Mouse (Mus musculus) central nervous system, embryonic 18 days (tissue): ENCODE data around the gene Gm30083. TPM values are rescaled to one million over a fixed set of nuclear protein-coding genes. Genes with fewer than 3 reads are reported as not detected.

Source experiments
- polyA plus RNA-seq: library from polyadenylated mRNA; depleted of rRNA; stranded (reverse); fragments of >200 nt; gene quantifications from 2 replicates; pipeline ENCODE4 v1.2.3, GENCODE M21; 2012; rRNA removed

The Gm30083 gene
- polyA plus RNA-seq, result not detected in 2 replicates

DNA sequence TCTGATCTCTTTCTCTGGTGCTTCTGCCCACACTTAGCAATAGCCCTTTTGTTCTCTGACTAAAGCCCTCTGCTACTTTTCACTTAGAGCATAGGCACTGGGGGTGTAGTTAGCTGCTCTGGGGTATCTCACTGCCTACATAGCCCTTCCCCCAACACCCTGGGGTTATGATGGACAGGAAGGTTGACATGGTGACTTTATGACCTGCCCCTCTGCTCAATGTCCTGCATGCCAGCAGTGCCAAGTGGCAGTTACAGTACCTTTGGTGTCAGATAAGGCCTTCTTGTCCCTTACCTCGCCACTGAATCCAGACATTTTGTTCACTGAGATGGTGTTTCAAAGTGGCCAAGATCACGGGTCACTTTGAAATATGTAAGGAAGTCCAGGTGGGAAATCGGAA lies at the start of gene Gm30083:
Gene Gm30083 (minus strand): TSS at position 120 of the 400 bp plus-strand sequence.

DNA sequence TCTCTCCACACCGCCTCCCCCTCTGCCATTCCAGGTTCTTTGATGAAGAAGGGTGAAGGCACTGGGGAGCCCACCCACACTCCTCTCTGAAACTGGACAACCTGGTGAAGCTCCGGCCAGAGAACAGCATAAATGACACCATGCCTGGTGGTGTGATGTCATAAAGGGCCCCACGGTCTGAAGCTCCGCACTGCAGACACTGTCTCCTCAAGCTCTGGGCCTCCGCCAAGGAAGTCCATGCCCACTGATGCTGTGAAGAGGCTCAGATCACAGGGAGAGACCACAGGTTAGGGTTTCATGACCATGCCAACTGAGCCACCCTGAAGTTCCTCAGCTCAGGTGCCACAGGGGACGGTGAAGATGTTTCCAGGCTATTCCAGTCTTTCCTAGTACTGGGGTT lies 37.5 kb upstream of the Gm30083 start, which contains the start of gene Antxrl:
Gene Antxrl (plus strand): TSS at position 192 of the 400 bp plus-strand sequence.

DNA sequence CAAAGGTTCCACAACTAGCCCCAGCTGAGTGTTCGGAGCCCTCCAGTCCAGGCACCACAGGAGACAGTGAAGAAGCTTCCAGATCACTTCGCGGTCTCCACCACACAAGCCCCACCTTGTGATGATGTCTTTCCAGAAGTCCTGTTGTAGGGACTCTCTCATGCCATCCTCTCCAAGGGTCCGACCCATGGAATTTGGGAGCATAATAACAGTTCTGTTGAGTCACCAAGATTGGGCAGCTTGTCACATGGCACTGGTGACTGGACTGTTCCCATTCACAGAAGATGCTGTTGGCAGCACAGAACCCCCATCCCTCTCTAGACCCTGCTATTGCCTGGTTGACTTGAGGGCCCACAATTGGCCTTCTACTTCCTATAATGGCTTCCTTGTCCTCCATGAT lies 1.4 kb upstream of the Gm30083 start, which contains the start of gene Gm5460:
Gene Gm5460 (plus strand): TSS at position 378 of the 400 bp plus-strand sequence.

DNA sequence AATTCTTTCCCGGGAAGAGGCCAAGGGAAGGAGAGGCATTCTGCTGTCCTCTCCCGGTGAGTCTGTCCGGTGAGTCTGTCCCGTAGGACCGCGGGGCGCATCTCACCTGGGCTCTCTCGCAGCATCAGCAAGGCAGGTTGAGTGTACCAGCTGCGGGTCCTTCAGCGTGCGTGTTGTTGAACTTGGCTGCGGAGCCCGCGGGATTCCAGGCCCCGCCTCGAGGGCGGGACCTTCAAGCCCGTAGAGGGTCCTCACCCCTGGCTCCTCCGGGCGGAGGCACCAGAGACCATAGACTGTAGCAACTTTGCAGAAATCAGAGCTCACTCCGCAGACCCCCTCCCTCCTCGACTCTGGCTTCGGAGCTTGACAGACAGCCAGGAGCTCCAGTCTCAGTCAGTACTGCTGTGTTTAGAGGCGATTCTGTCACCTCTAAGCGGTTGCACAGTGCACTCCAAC lies 36.4 kb downstream of the Gm30083 start, which contains the start of gene Zfp488:
Gene Zfp488 (minus strand): TSS at position 161 of the 456 bp plus-strand sequence.

DNA sequence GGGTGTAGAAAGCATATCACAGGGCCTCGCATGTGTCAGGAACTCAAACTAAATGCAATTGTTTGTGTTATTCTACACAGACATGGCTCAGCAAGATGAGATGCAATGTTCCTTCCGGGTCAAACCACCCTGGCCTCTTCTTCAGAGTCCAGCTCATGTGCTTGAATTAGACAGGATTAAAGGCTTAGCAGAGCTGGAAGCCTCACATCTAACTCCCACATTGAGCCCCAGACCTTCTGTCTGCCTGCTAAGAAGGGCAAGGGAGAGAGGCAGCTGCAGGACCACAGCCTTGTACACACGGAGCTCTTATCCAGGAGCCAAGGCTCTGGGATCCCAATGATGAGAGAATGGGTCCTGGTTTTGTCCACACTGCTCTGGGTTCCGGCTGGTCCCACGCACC lies 61.2 kb downstream of the Gm30083 start, which contains the start of gene Rbp3:
Gene Rbp3 (plus strand): TSS at position 243 of the 400 bp plus-strand sequence.

DNA sequence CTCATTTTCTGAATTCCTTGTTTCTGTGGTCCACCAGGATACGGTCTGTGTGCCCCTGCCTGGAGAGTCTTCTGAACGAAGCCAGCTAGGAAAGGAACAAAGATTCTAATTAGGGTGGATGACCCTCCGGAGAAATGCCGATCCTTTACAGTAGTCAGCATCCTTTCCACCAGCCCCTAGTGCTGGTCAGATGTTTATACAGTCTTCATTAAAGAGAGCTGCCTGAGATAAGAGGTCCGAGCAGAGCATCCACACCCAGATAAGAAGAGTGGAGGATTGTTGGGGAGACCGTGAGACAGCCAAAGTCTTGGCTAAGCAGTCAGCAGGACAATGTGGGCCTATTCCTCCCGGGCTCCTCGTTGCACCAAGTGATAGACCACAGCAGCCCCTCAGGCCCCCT lies 74.2 kb downstream of the Gm30083 start, which contains the start of gene Gdf2:
Gene Gdf2 (plus strand): TSS at position 301 of the 400 bp plus-strand sequence.

Other genes with a start within 250 kb of the Gm30083 start
- 5.9 and 9.5 TPM in 2 replicates for gene Gdf10, start 91.6 kb downstream of the Gm30083 start, polyA plus RNA-seq
- 0.04 TPM in 1 of 2 replicates, not detected in the other for gene Gdf2, start 74.1 kb downstream of the Gm30083 start, polyA plus RNA-seq
- gene Rbp3, start 61.2 kb downstream of the Gm30083 start, polyA plus RNA-seq, result 0.13 TPM in 1 of 2 replicates, not detected in the other
- gene Zfp488, start 36.4 kb downstream of the Gm30083 start, polyA plus RNA-seq, result 1.3 TPM in 2 replicates
- gene Gm5460, start 1.6 kb upstream of the Gm30083 start, polyA plus RNA-seq, result not detected in 2 replicates
- gene Antxrl, start 37.5 kb upstream of the Gm30083 start, polyA plus RNA-seq, result not detected in 2 replicates
- 0.49 and 2.5 TPM in 2 replicates for gene Anxa8, start 70.8 kb upstream of the Gm30083 start, polyA plus RNA-seq
- not detected in 2 replicates for gene A630023A22Rik, start 87.6 kb upstream of the Gm30083 start, polyA plus RNA-seq
- 0.16 and 0.18 TPM in 2 replicates for gene Npy4r, start 137.3 kb upstream of the Gm30083 start, polyA plus RNA-seq
- 10.1 and 10.9 TPM in 2 replicates for gene Gprin2, start 186.5 kb upstream of the Gm30083 start, polyA plus RNA-seq
- 1.1 and 1.2 TPM in 2 replicates for gene Syt15, start 204.4 kb upstream of the Gm30083 start, polyA plus RNA-seq